Mouse (Mus musculus) heart, adult 11 months (tissue): ENCODE results near the gene Ttll9.

ENCODE experiments used
- DNase-seq: peaks from one replicate; pipeline ENCODE4 v3.0.0; 2022

The Ttll9 gene

DNA sequence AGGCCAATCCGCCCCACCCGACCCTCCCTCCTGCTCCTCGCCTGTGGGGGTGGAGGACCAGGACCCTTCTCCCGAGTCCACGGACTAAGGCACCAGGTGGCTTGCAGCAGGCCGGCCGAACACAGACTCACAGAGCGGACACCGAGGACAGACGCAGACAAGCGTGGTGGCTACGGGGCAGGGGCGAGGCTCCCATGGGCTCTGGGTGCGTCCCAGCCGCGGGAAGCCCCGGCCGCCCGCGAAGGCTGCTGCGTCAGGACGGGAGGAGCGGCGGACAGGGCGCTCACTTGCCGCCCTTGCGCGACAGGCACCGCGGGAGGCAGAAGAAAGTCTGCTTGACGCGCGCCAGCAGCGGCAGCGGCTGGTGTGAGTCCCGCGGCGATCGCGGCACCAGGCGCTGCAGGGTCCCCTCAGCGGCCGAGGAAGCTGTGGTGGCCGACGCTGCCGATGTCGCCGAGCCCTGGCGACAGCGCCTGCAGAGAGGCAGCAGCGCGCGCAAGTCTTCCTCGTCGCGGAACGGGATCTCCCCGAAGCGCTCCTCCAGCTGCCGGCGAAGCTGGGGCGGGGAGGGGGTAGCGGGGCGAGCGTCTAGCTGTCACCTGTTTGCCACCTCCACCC is 19.3 kb upstream of the Ttll9 start:
- DNase-seq: no peak

DNA sequence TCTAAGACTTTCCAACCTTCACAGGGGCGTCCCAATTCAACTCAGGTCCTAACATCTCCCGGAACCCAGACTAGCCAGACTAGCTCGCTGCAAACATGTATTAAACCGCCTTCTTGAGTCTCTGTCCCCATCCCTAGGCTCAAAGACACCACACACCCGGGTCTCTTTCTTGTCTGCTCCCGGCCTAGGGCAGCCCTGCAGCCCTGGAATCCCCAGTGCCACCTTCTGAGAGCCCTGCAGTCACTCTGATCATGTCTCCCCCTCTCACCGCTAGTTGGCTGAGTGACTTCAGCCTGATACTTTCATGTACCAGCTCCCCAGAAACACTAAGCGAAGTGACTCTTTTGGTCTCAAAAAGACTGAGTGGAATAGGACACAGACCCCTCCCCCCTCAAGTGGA is 18.7 kb upstream of the Ttll9 start:
- DNase-seq: peak; percentile 74

GRCm38 (mm10) chr2:152944013-152944412 is 18.3 kb upstream of the Ttll9 start:
- DNase-seq: no peak

DNA sequence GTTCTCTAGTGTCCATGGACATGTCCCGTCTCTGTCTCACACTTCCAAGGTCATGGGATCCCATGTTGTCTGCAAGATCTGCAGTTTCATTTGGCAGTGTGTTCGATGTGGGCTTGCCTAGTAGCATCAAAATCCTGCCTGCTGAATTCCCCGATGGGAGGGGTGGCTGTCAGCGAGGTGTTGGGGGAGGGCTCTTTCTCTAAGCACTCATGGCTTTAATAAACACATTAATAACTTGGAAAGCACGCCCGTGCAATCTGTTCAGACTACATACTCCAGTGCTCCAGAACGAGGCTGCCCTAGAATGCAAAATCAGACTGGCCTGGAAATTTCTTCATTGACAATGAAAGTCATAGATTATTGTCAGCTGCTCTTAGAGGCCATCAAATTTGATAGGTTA is 15.2 kb upstream of the Ttll9 start:
- DNase-seq: no peak

GRCm38 (mm10) chr2:152948438-152949020 is 13.8 kb upstream of the Ttll9 start:
- peak; percentile 58 for DNase-seq

- peak; percentile 85 for DNase-seq
Observed at GRCm38 (mm10) chr2:152950358-152951064, 11.8 kb upstream of the Ttll9 start.

DNA sequence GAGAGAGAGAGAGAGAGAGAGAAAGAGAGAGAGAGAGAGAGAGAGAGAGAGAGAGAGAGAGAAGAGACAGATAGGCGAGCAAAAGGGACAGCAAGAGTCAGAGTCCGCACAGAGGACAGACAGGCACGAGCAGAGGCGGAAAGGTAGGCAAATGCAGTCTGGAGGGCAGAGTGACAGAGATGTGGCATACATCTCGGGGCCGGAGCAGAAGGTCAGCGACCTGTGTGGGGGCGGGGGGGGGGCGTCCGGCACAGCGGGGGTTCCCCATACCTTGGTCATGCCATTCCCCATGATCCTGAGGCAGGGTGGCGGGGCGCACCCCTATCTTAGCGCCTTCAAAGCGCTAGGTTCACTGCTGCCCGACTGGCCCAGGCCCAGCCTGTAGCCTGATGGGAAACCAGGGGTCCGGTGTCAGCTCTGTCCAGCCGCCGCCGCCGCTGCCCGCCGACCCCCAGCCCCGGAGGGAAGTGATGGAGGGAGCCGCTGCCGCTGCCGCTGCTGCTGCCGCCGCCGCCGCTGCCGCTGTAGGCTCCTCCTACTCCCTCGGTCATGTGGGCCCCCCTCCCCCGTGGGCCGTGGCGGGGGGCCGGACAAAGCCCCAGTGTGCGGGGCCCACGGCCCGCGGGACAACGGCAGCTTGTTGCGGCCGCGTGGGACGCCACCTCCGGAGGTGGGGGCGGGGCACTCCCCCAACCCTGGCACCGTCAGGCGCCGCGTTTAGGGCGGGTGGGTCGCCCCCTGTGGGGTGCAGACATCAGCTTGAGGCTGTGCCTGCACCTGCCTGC is 11.0 kb upstream of the Ttll9 start, which contains the start of gene Dusp15:
TSS of gene Dusp15 (minus strand) at position 634 of the 785 bp plus-strand sequence.
- no peak for DNase-seq

GRCm38 (mm10) chr2:152951850-152952720 is 10.2 kb upstream of the Ttll9 start:
- peak; percentile 87 for DNase-seq

- peak; percentile 77 for DNase-seq
Observed at GRCm38 (mm10) chr2:152958116-152958515, 4.2 kb upstream of the Ttll9 start.

DNA sequence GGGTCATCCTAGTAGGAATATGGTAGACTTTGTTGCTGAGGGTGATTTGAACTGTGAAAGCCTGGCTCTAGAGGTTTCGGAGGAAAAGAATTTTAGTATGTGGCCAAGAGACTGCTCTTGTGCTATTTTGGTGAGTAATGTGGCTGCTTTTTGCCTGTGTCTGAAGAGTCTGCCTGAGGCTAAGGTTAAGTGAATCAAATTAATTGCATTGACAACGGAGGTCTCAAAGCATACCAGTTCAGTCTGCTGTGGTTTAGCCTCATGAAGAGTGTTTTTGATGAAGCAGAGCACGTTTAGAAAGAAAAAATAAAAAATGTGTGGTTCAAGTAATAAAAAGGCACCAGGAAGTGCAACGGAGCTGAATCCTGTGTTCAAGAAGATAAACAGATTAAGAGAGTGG is 3.3 kb downstream of the Ttll9 start:
- DNase-seq: no peak

DNA sequence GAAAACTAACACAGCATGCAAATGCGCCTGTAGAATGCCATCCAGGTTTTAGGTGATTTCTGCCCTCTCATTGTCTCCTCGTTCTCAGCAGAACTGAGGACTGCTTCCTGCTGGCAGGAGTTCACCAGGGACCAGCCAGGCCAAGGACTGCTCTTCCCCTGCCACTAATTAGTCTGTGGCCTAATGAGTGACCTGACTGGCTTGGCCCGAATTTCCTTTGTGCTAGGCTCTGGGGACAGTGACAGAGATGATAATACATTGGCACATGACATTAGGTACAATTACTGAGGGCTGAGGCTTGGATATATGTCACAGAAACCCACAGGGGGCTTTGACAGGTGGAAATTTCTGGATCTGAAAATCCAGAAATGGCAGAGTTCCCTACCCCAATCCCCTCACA is 14.7 kb downstream of the Ttll9 start:
- DNase-seq: no peak

DNA sequence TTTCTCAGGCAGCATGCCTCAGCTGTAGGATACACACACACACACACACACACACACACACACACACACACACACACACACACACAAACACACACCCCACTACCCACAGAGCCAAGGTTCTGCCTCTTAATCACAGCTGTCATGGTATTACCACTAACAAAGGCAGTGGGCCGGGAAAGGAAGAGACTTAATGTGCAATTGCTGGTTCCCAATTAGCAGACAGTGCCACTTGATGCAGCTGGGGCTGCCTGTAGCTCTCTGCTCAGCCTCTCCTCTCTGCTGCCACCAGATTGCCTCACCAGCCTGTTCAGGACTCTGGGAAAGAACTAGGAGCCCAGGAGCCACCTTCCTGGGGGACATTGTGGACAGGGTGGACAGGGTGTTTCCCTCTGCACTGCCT is 23.3 kb downstream of the Ttll9 start:
- DNase-seq: no peak

- DNase-seq: no peak
Observed at GRCm38 (mm10) chr2:152991529-152991928, 29.2 kb downstream of the Ttll9 start.

GRCm38 (mm10) chr2:152997046-152997445 is 34.8 kb downstream of the Ttll9 start:
- DNase-seq: no peak

DNA sequence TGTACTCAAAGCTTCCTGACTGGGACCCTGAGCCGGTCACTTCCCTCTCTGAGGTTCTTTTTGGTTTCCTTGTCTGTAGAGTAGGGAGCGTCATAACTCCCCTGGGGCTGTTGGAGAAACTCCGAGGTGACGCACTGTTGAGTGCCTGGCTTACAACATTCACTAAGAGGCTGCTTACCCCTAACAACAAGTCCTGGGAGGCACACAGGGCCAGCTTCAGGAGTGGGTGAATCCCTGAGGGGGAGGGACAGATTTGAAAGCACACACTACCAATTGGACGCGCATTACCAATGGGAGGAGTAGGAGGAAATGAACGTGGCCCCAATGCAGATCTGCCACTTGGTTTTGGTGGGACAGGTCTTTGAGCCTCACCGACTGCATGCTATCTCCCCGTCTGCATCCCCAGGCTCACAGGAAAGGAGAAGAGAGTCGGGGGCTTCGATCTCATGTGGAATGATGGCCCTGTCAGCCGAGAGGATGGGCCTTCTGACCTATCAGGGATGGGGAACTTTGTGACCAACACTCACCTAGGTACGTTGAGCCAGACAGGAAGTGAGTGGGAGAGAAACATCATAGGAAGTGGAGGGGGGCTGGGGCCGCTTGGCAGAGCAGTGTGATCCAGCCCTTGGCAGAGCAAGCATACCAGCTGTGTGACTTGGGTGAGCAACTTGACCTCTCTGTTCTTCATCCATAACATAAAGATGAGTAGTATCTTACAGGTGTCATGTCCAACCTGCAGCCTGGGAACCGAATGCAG is 40.4 kb downstream of the Ttll9 start:
- no peak for DNase-seq

DNA sequence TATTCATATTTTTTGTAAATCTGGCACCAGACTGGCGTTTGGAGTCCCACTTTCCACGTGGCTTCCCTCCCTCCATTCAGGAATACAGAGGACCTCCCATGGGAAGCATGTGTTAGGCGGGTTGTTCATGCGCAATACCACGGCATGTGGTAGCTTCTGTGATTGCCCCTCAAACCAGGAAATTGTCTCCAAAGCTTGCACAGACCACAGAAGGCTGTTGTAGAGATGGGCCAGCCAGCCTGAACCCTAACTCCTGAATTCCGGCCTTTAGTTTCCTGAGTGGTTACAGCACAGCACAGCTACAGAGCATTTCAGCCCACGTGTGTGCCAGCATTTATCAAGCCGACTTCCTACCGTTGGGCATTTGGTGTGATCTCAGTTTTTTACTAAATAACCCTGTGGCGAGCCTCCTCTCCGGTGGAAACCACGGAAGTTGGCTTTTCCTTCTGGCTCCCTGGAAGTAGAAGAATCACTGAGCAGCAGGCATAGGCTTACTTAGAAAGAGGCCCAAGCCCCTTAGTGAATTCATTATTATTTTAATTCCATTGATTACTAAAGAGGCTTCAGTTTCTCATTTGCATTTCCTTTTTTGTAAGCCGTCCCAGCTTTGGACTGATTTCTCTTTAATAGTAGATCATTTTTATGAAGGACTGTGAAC is 41.5 kb downstream of the Ttll9 start:
- no peak for DNase-seq

DNA sequence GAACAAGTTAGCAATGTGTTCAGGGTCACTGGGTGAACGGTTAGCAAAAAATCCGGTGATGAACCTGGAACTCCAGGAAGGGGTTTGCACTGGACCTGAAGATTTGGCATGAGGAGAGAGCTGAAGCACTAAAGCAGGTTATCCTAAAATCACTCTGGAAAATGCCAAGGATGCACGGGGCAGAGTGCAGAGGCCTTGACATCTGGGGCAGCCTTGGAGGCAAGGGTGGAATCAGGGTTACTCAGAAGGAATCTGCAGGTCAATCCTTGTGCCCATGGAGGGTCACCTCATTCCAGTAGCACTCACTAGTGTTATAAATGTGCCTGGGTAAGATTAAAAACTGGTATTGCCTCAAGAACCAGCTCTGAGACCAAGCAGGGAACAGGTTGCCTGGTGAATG is 43.7 kb downstream of the Ttll9 start:
- DNase-seq: no peak

DNA sequence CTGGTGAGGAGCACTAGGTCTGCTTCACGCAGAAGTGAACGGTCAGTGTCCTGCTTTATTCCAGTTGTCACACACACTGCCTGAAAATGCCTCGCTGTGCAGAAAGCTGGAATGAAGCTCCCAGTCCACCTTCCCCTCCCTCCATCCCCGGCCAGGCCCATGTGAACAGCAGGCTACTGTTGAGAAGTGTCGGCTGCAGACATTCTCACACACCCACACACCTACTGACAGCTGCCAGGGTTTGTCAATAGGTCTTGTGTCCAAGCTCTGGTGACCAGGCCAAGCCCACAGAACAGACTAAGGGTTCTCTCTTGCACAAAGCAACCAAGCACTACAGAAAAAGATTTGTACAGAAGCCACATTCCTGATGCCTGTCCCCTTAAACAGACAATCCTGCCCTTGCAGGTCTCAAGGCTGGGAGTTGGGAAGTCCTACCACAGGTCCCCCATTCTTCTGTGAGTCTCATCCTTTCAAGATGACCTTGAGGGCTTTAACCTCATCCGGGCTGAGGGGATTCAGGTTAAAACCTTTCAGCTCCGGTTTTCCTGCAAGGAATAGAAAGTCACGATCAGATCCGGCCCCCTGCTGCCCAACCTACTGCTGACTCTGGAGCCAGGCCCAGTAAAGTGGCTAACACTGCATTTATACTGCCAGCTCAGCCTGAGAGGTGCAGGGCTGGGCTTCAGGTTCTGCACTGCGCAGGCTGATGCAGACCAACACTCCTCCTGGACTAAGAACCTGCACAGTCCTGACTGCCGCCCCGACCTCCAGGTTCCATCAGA is 47.1 kb downstream of the Ttll9 start:
- no peak for DNase-seq

- no peak for DNase-seq
Observed at GRCm38 (mm10) chr2:153013724-153014515, 51.6 kb downstream of the Ttll9 start.
